Mouse (Mus musculus) kidney, adult 18-20 months (tissue): ENCODE data around the gene Elob.

ENCODE experiments used
- DNase-seq: peaks from one replicate; pipeline ENCODE4 v3.0.0; 2021

Gene Elob

DNA sequence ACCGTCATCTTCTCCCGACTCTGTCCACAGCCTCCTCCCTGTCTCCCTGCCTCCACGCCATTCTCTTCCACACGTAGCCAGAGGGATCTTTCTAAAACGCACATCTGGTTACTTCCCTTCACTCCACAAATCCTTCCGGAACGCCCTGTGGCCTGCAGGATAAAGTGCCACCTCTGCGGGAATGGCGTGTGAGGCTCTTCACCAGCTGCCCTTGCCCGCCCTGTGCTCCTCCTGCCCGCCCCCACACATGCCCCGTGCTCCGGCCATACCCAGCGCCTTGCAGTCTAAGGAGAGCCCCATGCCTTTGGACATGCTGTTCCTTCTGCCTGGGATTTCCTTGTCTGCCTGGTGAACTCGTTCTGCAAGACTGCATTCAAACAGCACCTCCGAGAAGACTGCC lies 5.9 kb downstream of the Elob start:
- no peak for DNase-seq

DNA sequence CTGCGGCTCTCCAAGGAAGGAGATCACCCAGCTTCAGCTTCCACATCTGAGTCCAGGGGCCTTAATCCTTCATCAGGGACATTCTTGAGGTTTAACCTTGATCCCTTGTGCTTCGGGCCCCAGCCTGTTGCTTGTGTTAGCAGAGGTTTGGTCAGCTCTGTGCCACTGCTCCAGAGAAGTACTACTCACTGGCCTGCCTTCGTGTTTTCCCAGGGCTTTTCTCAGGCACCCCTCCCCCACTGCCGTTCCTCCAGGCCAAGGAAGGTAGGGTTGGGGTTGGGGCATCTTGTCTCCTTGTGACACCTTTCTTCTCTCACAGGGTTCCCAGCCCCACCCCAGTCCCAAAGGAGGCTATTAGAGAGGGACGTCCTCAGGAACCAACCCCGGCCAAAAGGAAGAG lies 6.8 kb downstream of the Elob start:
- DNase-seq = no peak

DNA sequence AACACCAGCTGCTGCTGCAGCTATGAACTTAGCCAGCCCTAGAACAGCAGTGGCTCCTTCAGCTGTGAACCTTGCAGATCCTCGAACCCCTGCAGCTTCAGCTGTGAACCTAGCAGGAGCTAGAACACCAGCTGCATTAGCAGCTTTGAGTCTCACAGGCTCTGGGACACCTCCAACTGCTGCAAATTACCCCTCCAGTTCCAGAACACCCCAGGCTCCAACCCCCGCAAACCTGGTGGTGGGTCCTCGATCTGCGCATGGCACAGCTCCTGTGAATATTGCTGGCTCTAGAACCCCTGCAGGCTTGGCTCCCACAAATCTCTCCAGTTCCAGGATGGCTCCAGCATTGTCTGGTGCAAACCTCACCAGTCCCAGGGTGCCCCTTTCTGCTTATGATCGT lies 8.2 kb downstream of the Elob start:
- DNase-seq = no peak

DNA sequence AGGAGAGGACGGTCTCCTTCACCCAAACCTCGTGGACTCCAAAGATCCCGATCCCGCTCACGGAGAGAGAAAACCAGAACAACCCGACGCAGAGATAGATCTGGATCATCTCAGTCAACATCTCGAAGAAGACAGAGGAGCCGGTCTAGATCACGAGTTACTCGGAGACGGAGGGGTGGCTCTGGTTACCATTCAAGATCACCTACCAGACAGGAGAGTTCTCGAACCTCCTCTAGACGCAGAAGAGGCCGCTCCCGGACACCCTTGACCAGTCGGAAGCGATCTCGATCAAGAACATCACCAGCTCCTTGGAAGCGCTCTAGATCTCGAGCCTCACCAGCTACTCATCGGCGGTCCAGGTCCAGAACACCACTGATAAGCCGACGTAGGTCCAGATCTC lies 9.7 kb downstream of the Elob start:
- DNase-seq = no peak

DNA sequence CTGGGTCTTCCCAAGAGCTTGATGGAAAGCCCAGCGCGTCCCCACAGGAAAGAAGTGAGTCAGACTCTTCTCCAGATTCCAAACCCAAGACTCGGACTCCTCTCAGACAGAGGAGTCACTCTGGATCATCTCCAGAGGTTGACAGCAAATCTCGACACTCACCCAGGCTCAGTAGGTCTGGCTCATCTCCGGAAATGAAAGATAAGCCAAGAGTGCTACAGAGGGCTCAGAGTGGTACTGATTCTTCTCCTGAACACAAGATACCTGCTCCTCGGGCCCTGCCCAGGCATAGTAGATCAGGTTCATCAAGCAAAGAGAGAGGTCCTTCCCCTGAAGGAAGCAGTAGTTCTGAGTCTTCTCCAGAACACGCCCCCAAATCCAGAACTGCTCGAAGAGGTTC lies 10.4 kb downstream of the Elob start:
- DNase-seq = no peak

DNA sequence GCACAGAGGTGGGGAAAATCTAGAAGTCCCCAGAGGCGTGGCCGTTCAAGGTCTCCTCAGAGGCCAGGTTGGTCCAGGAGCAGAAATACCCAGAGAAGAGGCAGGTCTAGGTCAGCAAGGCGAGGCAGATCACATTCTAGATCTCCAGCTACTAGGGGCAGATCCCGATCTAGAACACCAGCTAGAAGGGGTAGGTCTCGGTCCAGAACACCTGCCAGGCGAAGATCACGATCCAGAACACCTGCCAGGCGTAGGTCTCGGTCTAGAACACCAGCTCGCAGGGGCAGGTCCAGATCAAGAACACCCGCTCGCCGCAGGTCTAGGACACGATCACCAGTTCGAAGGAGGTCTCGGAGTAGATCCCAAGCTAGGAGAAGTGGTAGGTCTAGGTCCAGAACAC lies 13.3 kb downstream of the Elob start:
- no peak for DNase-seq

DNA sequence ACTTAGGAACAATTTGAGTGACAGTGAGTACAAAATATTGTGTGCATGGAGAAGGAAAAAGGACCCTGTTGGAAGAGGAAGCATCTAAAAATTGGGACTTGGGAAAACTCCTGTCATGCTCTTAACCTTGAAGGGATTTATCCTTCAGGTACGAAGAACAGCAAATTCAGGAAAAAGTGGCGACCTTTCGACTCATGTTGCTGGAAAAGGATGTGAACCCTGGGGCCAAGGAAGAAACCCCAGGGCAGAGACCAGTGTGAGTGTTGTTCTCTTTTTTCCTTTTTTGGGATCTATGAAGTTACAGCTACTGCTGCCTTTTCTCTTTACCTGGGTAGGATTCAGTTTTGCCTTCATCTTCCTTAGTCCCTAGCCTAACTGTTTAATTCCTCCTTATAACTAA lies 21.0 kb downstream of the Elob start:
- DNase-seq = no peak

DNA sequence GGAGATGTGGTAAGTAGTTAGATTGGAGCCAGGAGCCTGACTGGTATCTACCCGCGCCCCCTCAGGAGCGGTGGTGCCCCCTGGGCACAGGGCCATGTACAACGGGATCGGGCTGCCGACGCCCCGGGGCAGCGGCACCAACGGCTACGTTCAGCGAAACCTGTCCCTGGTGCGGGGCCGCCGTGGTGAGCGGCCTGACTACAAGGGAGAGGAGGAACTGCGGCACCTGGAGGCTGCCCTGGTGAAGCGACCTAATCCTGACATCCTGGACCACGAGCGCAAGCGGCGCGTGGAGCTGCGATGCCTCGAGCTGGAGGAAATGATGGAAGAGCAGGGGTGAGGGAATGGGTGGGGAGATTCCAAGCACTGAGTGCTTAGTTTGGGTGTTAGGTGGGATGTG lies 22.1 kb downstream of the Elob start:
- DNase-seq = peak; percentile 71

DNA sequence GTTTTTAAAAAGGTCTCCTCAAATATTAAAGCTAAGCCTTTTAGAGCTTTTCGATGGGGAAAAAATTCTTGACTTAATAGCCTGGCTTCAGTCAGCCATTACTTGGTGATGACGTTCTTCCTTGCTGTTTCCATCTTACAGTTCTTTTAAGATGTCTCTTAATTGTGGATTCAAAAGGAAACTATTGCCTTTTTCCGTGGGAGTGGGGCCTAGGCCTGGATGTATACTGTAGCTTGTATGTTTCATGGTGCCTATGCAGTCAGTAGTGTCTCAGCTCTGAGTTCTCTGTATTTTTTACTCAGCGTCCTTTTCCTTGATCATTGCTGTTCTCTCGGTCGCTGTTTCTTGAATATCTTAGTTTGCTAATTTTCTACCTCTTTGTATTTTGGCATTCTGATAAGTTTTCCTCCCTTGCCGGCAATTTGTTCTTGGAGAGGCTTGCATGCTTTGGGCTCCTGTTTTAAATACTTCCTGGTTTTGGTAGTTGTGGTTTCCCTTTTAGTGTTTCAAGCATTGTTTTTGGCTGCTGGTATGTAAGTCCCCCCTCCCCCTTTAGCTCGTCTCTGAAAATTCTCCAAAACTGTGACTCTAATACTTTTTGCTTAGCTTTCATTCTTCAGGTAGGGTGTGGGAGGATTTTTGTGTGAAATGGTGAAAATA lies 24.4 kb downstream of the Elob start:
- no peak for DNase-seq

DNA sequence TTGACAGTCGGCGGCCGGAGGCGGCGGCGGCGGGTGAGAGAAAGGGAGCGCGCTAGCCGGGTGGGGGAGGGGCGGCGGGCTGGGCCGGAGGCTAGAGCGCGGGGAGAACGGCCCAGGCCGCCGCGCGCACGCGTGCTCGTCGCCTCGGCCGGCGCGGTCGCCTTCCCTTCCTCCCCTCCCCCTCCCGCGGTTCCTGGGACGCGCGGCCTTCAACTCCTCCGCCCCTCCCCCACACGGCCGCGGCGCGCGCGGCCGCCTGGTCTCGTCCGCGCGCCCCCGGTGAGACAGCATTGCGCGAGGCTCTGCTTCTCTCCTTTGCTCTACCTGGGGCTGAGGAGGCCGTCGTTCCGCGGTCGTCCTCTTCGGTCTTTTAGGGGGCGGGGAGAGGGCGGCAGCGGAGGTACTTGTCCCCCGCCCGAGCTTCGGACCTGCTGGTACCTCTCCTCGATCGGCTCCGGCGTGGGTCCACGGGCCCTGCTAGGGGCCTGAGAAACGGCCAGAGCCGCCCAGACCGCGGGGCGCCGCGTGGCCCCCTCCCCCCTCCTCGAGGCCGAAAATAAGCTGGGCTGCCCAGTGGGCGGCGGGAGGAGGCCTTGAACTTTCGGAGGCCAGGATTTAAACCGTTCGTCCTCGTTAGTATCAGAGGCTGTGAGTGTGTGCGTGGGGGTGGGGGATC lies 25.4 kb downstream of the Elob start:
- DNase-seq = no peak

DNA sequence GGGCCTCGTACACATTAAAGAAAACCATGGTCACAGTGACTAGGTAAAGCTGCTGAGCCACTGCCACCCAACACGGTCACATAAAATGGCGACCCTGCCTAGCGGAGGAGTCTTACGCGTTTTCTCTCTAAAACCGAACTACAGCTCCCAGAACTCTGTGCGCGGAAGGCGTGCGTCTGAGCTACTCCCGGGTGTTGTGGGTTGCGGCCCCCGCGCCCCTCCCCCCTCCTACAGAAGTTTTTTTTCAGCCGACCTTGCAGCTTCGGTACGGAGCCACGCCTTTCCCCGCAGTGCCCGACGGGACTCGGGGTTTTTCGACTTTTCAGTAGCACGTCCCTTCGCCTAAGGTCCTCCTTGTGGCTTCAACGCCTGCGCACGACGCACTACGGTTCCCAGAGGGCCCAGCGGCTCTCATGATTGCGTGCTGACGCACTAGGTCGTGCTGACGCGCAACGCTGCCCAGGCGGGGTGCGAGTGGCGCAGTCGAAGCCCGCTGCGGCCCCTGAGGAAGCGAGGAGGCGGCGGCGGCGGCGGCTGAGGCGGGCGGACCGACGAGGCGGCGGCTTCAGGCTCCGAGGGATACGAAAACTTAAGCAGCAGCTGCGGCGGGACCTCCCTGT lies 26.1 kb downstream of the Elob start:
- peak; percentile 96 for DNase-seq

DNA sequence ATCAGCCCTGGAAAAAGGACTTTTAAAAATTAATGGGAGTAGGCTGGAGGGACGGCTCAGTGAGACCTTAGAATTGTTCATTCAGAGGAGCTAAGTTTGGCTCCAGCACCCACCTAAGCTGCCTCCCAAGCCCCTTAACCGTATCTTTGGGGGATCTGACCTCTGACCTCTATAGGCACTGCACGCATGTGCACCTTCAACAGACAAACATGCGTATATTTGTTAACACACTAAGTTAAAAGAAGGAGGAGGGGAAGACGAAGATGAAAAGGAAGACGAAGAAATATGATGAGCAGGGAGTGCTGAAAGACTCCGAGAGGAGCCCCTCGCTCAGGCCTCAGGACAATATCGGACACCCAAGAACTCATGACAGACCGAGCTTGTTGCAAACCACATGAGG lies 27.3 kb downstream of the Elob start:
- no peak for DNase-seq

DNA sequence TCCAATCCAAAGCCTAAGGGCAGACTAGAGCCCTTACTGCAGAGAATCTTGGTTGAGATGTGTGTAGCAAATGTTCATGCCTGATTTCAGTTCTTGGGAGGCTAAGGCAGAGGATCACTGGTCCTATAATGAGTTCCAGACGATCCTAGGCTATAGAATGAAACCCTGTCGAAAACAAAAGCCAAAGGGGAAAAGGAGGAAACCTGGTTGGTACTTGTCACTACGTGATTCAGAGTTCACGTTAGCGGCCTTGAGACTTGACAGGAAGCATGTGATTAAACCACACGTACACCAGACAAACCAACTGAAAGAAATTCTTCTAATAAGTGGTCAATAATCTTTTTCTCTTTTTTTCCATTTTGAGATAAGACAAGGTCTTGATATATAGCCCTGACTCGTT lies 31.6 kb downstream of the Elob start:
- no peak for DNase-seq

DNA sequence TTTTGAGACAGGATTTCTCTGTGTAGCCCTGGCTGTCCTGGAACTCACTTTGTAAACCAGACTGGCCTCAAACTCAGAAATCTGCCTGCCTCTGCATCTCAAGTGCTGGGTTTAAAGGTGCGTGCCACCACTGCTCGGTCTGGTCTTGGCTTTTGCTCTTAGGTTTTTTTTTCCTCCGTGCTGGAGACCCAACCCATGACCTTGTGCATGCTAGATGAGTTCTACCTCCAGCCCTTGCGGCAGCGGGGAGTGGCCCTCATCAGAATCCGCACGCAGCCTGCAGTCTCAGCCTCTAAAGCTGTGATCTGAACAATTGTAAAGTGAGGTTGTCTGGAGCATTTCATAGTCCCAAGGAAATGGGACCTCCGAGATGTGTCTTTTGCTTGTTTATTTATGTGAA lies 33.6 kb downstream of the Elob start:
- no peak for DNase-seq

DNA sequence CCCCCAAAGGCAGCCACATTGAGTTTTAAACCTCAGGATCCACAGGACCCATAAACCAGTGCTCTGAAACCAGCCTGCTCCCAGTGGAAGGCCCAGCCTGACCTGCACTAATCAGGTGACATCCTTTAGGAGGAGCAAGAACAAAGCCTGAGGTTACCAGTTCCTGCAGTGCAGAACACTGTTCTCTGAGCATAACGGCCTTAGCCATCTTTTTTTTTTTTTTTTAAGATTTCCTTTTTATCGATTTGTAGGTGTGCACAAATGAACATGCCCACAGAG lies 37.9 kb downstream of the Elob start:
- DNase-seq = no peak

DNA sequence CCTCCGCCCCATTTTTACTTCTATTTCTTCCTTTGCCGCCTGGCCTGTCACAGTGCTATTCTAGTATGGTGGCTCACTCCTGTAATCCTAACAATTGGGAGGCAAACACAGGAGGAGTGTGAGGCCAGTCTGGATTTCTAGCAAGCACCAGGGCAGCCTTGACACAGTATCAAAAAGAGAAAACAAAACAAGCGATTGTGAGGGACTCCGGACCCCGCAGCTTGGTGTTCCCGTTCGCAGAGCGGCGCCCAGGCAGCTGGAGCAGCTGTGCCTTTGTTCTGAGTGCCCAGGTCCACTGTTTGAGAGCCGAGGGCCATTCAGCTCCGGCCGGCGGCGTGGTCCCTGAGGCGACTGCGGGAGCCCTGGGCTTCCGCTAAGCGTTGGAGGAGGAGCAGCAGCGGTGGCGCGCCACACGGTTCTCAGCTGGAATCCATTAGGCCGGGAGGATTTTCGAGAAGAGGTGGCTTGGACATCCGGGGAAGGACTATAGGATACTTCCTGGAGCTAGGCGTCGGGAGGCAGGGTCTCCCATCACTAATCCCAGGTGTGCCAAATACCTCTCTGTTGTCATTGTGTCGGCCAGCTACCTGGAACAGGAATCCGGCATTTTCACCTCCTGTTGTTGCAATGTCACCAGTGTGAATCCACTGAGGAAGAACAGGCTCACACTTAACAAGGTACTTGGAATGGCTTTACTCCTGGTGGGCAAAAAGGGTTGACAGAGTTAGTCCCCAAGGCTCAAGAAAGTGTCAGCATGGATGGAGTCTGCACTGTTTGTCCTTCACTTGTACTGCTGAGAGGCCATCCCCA lies 38.5 kb downstream of the Elob start, which contains the start of gene Srrm2:
Gene Srrm2, plus strand, starts transcription at position 264 of the 810 bp plus-strand sequence.
- peak; percentile 73 for DNase-seq

DNA sequence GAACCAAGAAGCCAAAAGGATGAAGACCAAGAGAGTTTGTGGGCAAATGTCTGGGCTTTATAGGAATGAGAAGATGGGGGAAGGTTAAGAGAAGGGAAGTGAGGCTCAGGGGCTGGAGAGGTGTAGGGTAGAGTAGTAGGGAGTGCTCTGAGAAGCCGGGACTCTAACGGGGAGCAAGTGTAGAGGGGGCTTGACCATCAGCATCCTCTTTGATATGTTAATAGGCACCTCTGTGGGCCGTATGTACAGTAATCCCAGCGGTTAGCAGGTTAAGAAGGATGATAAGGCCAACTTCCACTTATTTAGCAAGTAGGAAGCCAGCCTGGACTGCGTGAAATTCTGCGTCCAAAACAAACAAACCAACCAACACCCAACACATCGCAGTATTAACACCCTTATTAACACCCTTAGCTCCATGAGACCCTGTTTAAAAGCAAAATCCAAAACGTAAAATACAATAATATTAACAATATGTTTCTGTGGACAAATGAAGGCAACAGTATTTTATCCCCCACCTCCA lies 39.1 kb downstream of the Elob start:
- no peak for DNase-seq

DNA sequence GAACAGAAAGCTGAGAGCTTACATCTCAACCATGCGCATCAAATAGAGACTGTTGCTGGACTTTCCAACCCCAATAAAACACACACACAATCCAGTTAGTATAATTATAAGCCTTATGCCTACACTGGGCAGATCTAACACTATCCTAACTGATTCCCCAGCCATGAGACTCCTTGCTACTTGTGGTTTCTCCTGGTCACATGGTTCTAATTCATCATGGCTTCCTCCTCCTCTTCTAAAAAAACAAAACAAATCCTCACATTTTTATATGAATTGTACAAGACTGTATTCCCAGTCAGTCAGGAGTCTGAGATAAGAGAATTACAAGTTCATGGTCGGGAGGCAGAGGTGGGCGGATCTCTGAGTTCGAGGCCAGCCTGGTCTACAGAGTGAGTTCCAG lies 40.0 kb downstream of the Elob start:
- DNase-seq = no peak

DNA sequence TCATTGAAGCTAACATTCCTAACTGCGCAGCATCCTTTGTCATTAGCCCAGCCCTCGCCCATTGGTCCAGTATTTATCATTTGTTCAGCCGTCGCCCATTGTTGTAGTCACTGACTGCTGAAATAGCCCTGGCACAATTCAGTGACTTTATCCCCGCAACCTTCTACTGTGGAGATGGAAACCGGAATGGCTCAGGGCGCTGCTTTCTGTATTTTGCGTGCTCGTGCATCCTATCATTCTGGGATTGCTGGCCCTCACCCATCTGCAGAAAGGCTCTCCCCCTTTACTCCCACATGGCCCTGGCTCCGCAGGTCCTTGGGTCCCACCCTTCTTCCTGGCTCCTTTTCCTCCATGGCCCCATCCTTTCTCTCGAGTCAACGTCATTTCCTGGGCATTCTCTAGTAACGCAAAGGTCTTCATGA lies 42.4 kb downstream of the Elob start:
- peak; percentile 25 for DNase-seq

DNA sequence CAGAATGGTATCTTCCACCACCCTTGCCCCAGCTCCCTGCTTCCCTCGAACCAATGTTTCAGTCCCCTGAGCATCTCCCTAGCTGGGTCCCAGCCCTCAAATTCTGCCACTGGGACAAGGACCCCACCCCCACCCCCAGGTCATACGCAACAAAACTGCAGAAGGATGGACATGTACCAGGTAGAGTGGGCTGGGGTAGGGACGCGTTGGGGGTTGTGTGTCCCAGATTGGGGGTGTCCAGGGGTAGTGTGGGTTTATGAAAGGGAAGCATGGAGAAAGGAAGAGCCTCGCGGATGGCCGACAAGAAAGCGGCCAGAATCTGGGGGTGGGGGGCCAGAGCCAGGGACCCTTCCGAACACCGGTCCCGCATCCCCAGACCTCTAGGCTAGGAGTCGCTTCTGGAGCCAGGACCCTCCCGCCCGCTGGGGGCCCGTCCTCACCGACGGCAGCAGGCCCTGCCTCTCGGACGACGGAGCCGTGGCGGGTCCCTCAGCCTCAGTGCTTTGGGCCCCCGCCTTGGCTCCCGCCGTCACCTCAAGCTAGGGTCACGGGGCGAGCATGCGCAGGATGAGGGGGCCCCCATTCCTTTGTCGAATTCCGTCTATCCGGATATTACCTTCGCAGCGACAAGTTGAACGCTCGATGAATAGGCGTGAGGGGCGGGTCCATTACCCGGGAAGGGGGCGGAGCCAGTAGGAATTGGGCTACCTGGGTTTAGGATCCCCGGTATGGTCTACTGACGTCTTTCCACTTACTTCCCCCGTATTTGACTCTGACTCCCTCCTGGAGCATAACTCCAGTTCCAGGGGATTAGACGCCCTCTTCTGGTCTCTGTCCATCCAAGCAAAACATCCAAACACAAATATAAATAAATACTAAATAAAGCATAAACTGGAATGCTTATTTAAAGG lies 43.1 kb downstream of the Elob start, which contains the start of gene Flywch2:
Gene Flywch2, minus strand, starts transcription at position 521 of the 911 bp plus-strand sequence.
- DNase-seq = peak; percentile 84

DNA sequence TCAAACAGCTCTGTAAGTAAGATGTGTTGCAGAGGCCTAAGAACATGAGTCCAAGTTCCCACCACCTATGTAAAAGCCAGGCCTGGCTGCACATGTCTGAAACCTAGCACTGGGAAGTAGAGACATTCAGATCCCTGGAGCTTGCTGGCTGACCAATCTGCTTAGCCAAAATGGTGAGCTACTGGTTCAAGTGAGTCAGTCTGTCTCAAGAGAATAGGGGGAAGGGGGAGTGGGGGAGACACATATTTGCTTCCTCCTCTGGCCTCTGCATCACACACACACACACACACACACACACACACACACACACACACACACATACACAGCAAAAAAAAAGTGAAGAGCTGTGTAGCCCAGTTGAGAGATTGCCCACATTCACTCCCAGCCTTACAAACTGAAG lies 45.6 kb downstream of the Elob start:
- no peak for DNase-seq

DNA sequence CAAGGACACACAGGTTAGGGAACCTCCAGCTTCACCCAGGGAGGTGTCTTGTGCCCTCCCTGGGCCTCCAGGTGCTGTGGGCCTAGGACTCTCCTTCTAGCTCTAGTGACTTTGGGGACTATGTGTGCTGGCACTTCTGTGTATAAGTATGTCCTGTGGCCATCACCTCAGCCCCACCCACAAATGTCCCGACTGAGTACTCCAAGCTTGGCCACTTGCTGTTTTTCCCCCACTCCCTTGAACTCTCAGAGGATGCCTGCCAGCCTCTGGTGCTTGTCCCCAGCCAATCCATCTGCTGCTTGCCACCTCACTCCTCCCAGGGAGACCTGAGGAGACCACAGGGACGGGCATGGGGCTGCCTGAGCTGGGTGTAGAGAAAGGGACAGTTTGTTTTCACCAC lies 50.5 kb downstream of the Elob start:
- no peak for DNase-seq
